In genomic region chr5:67831293-67832147, GRCm38 (mm10) we compare ENCODE assay signal across 13 mouse cellular contexts. TPM values are rescaled to one million over a fixed set of nuclear protein-coding genes. Genes with fewer than 3 reads are reported as not detected.
A peak's percentile ranks its signal among the peaks of the same experiment; 100 is the strongest.
DNase-seq lines count a peak whose midpoint lies in the region; ATAC-seq lines count a peak whose summit lies in the region.
"Had no signal": no experiment of that assay in that cellular context is flagged by ENCODE, and none has a peak within 500 bp of the region (broad histone marks: within the 10 kb centered on the region; RNA-seq: fewer than 3 reads in every experiment).

No protein-coding gene starts in this region.

- H3K27ac ChIP-seq in liver, embryonic 16.5 days (ENCODE audit: low read length), result peak overlapping the region; percentile 69; the same call in 1 of the 2 replicates
- H3K27ac ChIP-seq: gastrocnemius, adult 2 months; kidney, postnatal 0 days; limb, embryonic 12.5 days; macrophage had no signal

- H3K9me3 ChIP-seq in liver, embryonic 16.5 days (replicated peaks; ENCODE audit: control insufficient read depth, low read length), result no peaks in the 10 kb centered on the region
- H3K9me3 ChIP-seq: limb, embryonic 12.5 days had no signal

- no peaks in the 10 kb centered on the region for H3K27me3 ChIP-seq in liver, embryonic 16.5 days (ENCODE audit: control insufficient read depth, insufficient read depth, low read depth, low read length)
- H3K27me3 ChIP-seq: limb, embryonic 12.5 days had no signal

- no peaks in the 10 kb centered on the region for H3K36me3 ChIP-seq in liver, embryonic 16.5 days (ENCODE audit: control insufficient read depth, insufficient read depth)
- H3K36me3 ChIP-seq: limb, embryonic 12.5 days had no signal

- H3K4me1 ChIP-seq in liver, embryonic 16.5 days (ENCODE audit: control insufficient read depth, low read depth, low read length), result peaks cover 36% of the 10 kb centered on the region
- H3K4me1 ChIP-seq: limb, embryonic 12.5 days had no signal

- ATAC-seq in erythroblast, adult 5-6 weeks (replicated peaks; ENCODE audit: low FRiP score, poor library complexity, severe bottlenecking), result peak; percentile 72
- ATAC-seq in liver, embryonic 16.5 days (ENCODE audit: low read depth), result peak; percentile 76

- peak overlapping the region; percentile 34 for H3K4me2 ChIP-seq in liver, embryonic 16.5 days (ENCODE audit: low read depth, low read length)
- H3K4me2 ChIP-seq: limb, embryonic 12.5 days had no signal

- H3K4me3 ChIP-seq in liver, embryonic 16.5 days (ENCODE audit: low read depth, low read length), result no peak overlapping the region
- H3K4me3 ChIP-seq: gastrocnemius, adult 2 months; limb, embryonic 12.5 days had no signal

- no peak overlapping the region for H3K9ac ChIP-seq in liver, embryonic 16.5 days (ENCODE audit: low read depth, low read length)
- H3K9ac ChIP-seq: limb, embryonic 12.5 days had no signal

- WGBS in liver, embryonic 16.5 days (ENCODE audit: insufficient replicate concordance), result 34% methylated on average over 10 of the region's 10 CpGs

- peak; percentile 53 for DNase-seq in 416B (ENCODE audit: low read depth)
- peak; percentile 33 to 38 for DNase-seq in B cell, adult 2 months
- DNase-seq in layer of hippocampus, postnatal 25 days (ENCODE audit: extremely low spot score in 1 of 2, low spot score in 1 of 2), result no peak
- no peak for DNase-seq in layer of hippocampus, postnatal 36 days
- DNase-seq in layer of hippocampus, postnatal 10 days (ENCODE audit: low spot score in 2 of 2), result no peak
- no peak for DNase-seq in layer of hippocampus, adult 9-11 months
- DNase-seq: gastrocnemius, adult 2 months; thymus, postnatal 14 days had no signal

RNA-seq across cellular contexts. Expression of gene Atp8a1, which starts 15.7 kb away (rescaled TPM):
- total RNA-seq in erythroblast, adult 5-6 weeks (2015; ENCODE audit: low replicate concordance), result 230 and 244 TPM in 2 replicates
- 267 and 308 TPM in 2 replicates for total RNA-seq in erythroblast, adult 5-6 weeks (2017; ENCODE audit: low replicate concordance)
- 40.9 and 48.4 TPM in 2 replicates for polyA plus RNA-seq in liver, embryonic 16.5 days (2015; fragmentation: Nextera tagmentation; extraction: Ambion mirVana)
- 100 to 1,000 TPM; 162 to 182 TPM for total RNA-seq in layer of hippocampus, postnatal 25 days (2021)
- 100 to 1,000 TPM; 163 to 183 TPM for total RNA-seq in layer of hippocampus, postnatal 36 days (2021)
- 100 to 1,000 TPM; 130 to 147 TPM for total RNA-seq in layer of hippocampus, postnatal 10 days (2021)

Comparison
In these comparisons a context has a peak if more than half of its experiments do, and no peak if none do; other contexts are left out.
1. DNase-seq: peak in 416B (single experiment) and B cell, adult 2 months (2 of 2); none in layer of hippocampus, postnatal 25 days (0 of 2), layer of hippocampus, postnatal 36 days (0 of 2), layer of hippocampus, postnatal 10 days (0 of 2) and layer of hippocampus, adult 9-11 months (single experiment).